Mouse (Mus musculus) gastrocnemius, adult 18-20 months (tissue): ENCODE data around the gene Olfr39. TPM values are rescaled to one million over a fixed set of nuclear protein-coding genes. Genes with fewer than 3 reads are reported as not detected.
"Not testable (repeated sequence)": the region's sequence is repeated elsewhere in the genome, so short reads cannot be mapped to it uniquely, and the experiment has no call there.

Experiments used
- DNase-seq: peaks from one replicate; pipeline ENCODE4 v3.0.0; 2021; ENCODE audit warnings: low spot score
- long read RNA-seq, 2 experiments: library from polyadenylated mRNA; stranded (forward); transcript quantifications; one replicate each; pipeline ENCODE4 v2.0.0; 2021
- total RNA-seq, 2 experiments: library from RNA; stranded (reverse); gene quantifications; 2 replicates each; pipeline ENCODE4 v1.2.3; 2021

The Olfr39 gene
- not detected for total RNA-seq
- long read RNA-seq, experiment 1: 0 reads
- long read RNA-seq, experiment 2: 0 reads

- DNase-seq: no peak
Measured at GRCm38 (mm10) chr9:20282051-20282450, at the start of gene Olfr39. Gene Olfr39, plus strand, starts transcription at chr9:20282351.

GRCm38 (mm10) chr9:20236819-20237218 lies 45.3 kb upstream of the Olfr39 start, which contains the start of gene Olfr872:
Gene Olfr872, plus strand, starts transcription at chr9:20237119.
- no peak for DNase-seq

- no peak for DNase-seq
Measured at GRCm38 (mm10) chr9:20237378-20237777, 44.8 kb upstream of the Olfr39 start.

GRCm38 (mm10) chr9:20295562-20295961 lies 13.4 kb downstream of the Olfr39 start:
- DNase-seq: not testable (repeated sequence)

- DNase-seq: no peak
Measured at GRCm38 (mm10) chr9:20298232-20298631, 16.1 kb downstream of the Olfr39 start, which contains the start of gene Olfr873. Gene Olfr873, plus strand, starts transcription at chr9:20298532.

GRCm38 (mm10) chr9:20335994-20336393 lies 53.8 kb downstream of the Olfr39 start, which contains the start of gene Olfr18:
Gene Olfr18, minus strand, starts transcription at chr9:20336094.
- no peak for DNase-seq

Other genes starting within 250 kb of the Olfr39 start
- not detected for gene Olfr867, start 224.8 kb upstream of the Olfr39 start, total RNA-seq
- not detected for gene Olfr868, start 183.7 kb upstream of the Olfr39 start, total RNA-seq
- gene Olfr869, start 153.3 kb upstream of the Olfr39 start, total RNA-seq: not detected
- gene Olfr870, start 108.3 kb upstream of the Olfr39 start, total RNA-seq: not detected
- not detected for gene Olfr871, start 70.1 kb upstream of the Olfr39 start, total RNA-seq
- gene Olfr872, start 45.2 kb upstream of the Olfr39 start, total RNA-seq: not detected
- not detected for gene Olfr873, start 16.2 kb downstream of the Olfr39 start, total RNA-seq
- not detected for gene Olfr18, start 53.7 kb downstream of the Olfr39 start, total RNA-seq
- gene Zfp560, start 102.8 kb downstream of the Olfr39 start, total RNA-seq: 10 to 100 TPM; 12.7 to 13.5 TPM
- 1 to 10 TPM; 5.9 to 7.0 TPM for gene Zfp26, start 177.8 kb downstream of the Olfr39 start, total RNA-seq
- gene Zfp426, start 210.4 kb downstream of the Olfr39 start, total RNA-seq: 1 to 10 TPM; 7.2 to 7.5 TPM
- gene Zfp266, start 239.1 kb downstream of the Olfr39 start, total RNA-seq: 10 to 100 TPM; 15.6 to 15.8 TPM